Mouse (Mus musculus): Measurements from ENCODE around the gene Rtbdn.

GRCm38 (mm10) chr8:84990836-84991235 lies 44.0 kb downstream of the Rtbdn start:
- TF ChIP-seq POLR2A (IDR thresholded peaks at IDR 0.05; ENCODE audit: low read depth, low read length): no peak
- TF ChIP-seq CTCF (IDR thresholded peaks at IDR 0.05; ENCODE audit: extremely low read depth, insufficient read depth, insufficient read length, insufficient replicate concordance): no peak

Measured in spleen, adult 2 months (tissue).